Mouse (Mus musculus) left cerebral cortex, postnatal 10 days (tissue): ENCODE results near the gene Exoc3. TPM values are rescaled to one million over a fixed set of nuclear protein-coding genes. Genes with fewer than 3 reads are reported as not detected.

ENCODE experiments used
- DNase-seq, 2 experiments: peaks; one replicate each; pipeline ENCODE4 v3.0.0; 2021 to 2022; ENCODE audit warnings: low spot score in 2 of 2, mixed read lengths in 1 of 2; ENCODE audit errors: extremely low spot score in 1 of 2
- intact Hi-C: fragments of 180-260 bp; cut with DNase I; formaldehyde crosslinking; loops from one replicate; pipeline ENCODE4 v1.15.1; 2025
- total RNA-seq, 2 experiments: library from RNA; stranded (reverse); gene quantifications; 2 replicates each; pipeline ENCODE4 v1.2.3; 2021

Gene Exoc3
- total RNA-seq: 10 to 100 TPM; 69.9 to 70.3 TPM

GRCm38 (mm10) chr13:74208317-74208985 is at the start of gene Exoc3:
Gene Exoc3, minus strand, starts transcription at chr13:74208732.
- intact Hi-C loops: no loop called here

GRCm38 (mm10) chr13:74246494-74246893 is 38.0 kb upstream of the Exoc3 start:
- intact Hi-C loops: no loop called here
- no peak for DNase-seq

More at GRCm38 (mm10) chr13:74208317-74208985, at the start of gene Exoc3:
- DNase-seq: peak; percentile 86 to 94

GRCm38 (mm10) chr13:74245899-74246231 is 37.3 kb upstream of the Exoc3 start:
- intact Hi-C loops: no loop called here
- no peak for DNase-seq

GRCm38 (mm10) chr13:74245214-74245898 is 36.8 kb upstream of the Exoc3 start:
- DNase-seq: peak; percentile 75 to 83
- intact Hi-C loops: no loop called here

- intact Hi-C loops: no loop called here
- no peak for DNase-seq
Measured at GRCm38 (mm10) chr13:74237574-74237973, 29.0 kb upstream of the Exoc3 start.

- intact Hi-C loops: no loop called here
- DNase-seq: no peak
Measured at GRCm38 (mm10) chr13:74220659-74221058, 12.1 kb upstream of the Exoc3 start.

- intact Hi-C loops: no loop called here
Measured at GRCm38 (mm10) chr13:74218441-74218840, 9.9 kb upstream of the Exoc3 start.

GRCm38 (mm10) chr13:74208986-74209345 is 434 bp upstream of the Exoc3 start:
- peak in 1 of 2 experiments; percentile 18 for DNase-seq

More at GRCm38 (mm10) chr13:74218441-74218840, 9.9 kb upstream of the Exoc3 start:
- no peak for DNase-seq

GRCm38 (mm10) chr13:74196451-74196850 is 12.1 kb downstream of the Exoc3 start:
- no peak for DNase-seq
- intact Hi-C loops: no loop called here

More at GRCm38 (mm10) chr13:74208986-74209345, 434 bp upstream of the Exoc3 start:
- intact Hi-C loops: no loop called here

- intact Hi-C loops: loop anchor here (5.0 kb wide), 1 partner anchor 110 kb away; no protein-coding TSS in a partner anchor
- no peak for DNase-seq
Measured at GRCm38 (mm10) chr13:74192613-74193012, 15.9 kb downstream of the Exoc3 start.

GRCm38 (mm10) chr13:74183011-74183695 is 25.4 kb downstream of the Exoc3 start:
- intact Hi-C loops: no loop called here
- no peak for DNase-seq

- DNase-seq: no peak
- intact Hi-C loops: no loop called here
Measured at GRCm38 (mm10) chr13:74172036-74172435, 36.5 kb downstream of the Exoc3 start.

GRCm38 (mm10) chr13:74169446-74170164 is 38.9 kb downstream of the Exoc3 start:
- intact Hi-C loops: loop anchor here (10.0 kb wide), 1 partner anchor 195 kb away; no protein-coding TSS in a partner anchor
- DNase-seq: no peak

GRCm38 (mm10) chr13:74167492-74167891 is 41.0 kb downstream of the Exoc3 start:
- intact Hi-C loops: loop anchor here (10.0 kb wide), 1 partner anchor 193 kb away; no protein-coding TSS in a partner anchor
- DNase-seq: no peak

- intact Hi-C loops: loop anchor here (10.0 kb wide), 1 partner anchor 192 kb away; no protein-coding TSS in a partner anchor
Measured at GRCm38 (mm10) chr13:74167057-74167413, 41.5 kb downstream of the Exoc3 start.

GRCm38 (mm10) chr13:74166348-74167056 is 42.0 kb downstream of the Exoc3 start:
- intact Hi-C loops: loop anchor here (10.0 kb wide), 1 partner anchor 192 kb away; no protein-coding TSS in a partner anchor
- DNase-seq: peak; percentile 33 to 75

More at GRCm38 (mm10) chr13:74167057-74167413, 41.5 kb downstream of the Exoc3 start:
- no peak for DNase-seq

GRCm38 (mm10) chr13:74147327-74147726 is 61.2 kb downstream of the Exoc3 start:
- no peak for DNase-seq
- intact Hi-C loops: no loop called here

GRCm38 (mm10) chr13:74145983-74146622 is 62.4 kb downstream of the Exoc3 start:
- intact Hi-C loops: no loop called here
- DNase-seq: no peak
